Comparison of ENCODE assay signal across 12 mouse cellular contexts in genomic region chr9:106147851-106148431, GRCm38 (mm10). TPM values are rescaled to one million over a fixed set of nuclear protein-coding genes. Genes with fewer than 3 reads are reported as not detected.
DNase-seq lines count a peak whose midpoint lies in the region; ATAC-seq lines count a peak whose summit lies in the region.
"Had no signal": no experiment of that assay in that cellular context is flagged by ENCODE, and none has a peak within 500 bp of the region (broad histone marks: within the 10 kb centered on the region; RNA-seq: fewer than 3 reads in every experiment).

No protein-coding gene starts in this region.

- no peak for DNase-seq in heart, postnatal 25 days (ENCODE audit: low spot score)
- peak; percentile 15 for DNase-seq in embryonic facial prominence, embryonic 11.5 days (ENCODE audit: low spot score)
- peak; percentile 40 for DNase-seq in neural tube, embryonic 10.5 days (ENCODE audit: extremely low spot score, low spot score)
- DNase-seq in left cerebral cortex, adult 11 months (ENCODE audit: low spot score): no peak
- DNase-seq in T-cell, adult 2 months (ENCODE audit: low spot score): no peak
- no peak for DNase-seq in spleen, postnatal 10 days (ENCODE audit: low spot score in 2 of 2)
- DNase-seq: gastrocnemius, postnatal 25 days; spleen, adult 18-20 months had no signal

- peaks cover 6% of the 10 kb centered on the region for H3K4me1 ChIP-seq in heart, embryonic 11.5 days (ENCODE audit: control insufficient read depth, insufficient read depth, low read length)
- H3K4me1 ChIP-seq in embryonic facial prominence, embryonic 11.5 days (ENCODE audit: control insufficient read depth, insufficient read depth, low read length): no peaks in the 10 kb centered on the region
- H3K4me1 ChIP-seq in intestine, embryonic 16.5 days (ENCODE audit: control insufficient read depth, insufficient read depth, low read length): peaks cover 9% of the 10 kb centered on the region; the same call in 1 of the 2 replicates

- WGBS in heart, embryonic 11.5 days (ENCODE audit: insufficient replicate concordance): 10% methylated on average over 10 of the region's 10 CpGs
- 2% methylated on average over 10 of the region's 10 CpGs for WGBS in embryonic facial prominence, embryonic 11.5 days
- 5% methylated on average over 10 of the region's 10 CpGs for WGBS in intestine, embryonic 16.5 days

- H3K36me3 ChIP-seq in heart, embryonic 11.5 days (ENCODE audit: control insufficient read depth, insufficient read depth, low read length): no peaks in the 10 kb centered on the region
- no peaks in the 10 kb centered on the region for H3K36me3 ChIP-seq in embryonic facial prominence, embryonic 11.5 days (replicated peaks; ENCODE audit: control insufficient read depth, insufficient read depth, low read depth, low read length)
- H3K36me3 ChIP-seq in intestine, embryonic 16.5 days (ENCODE audit: control insufficient read depth, insufficient read depth, low read length): no peaks in the 10 kb centered on the region

- peaks cover 54% of the 10 kb centered on the region for H3K27me3 ChIP-seq in heart, embryonic 11.5 days (ENCODE audit: control insufficient read depth, insufficient read depth, low read length)
- H3K27me3 ChIP-seq in embryonic facial prominence, embryonic 11.5 days (ENCODE audit: control insufficient read depth, insufficient read depth, low read length): peaks cover 21% of the 10 kb centered on the region
- H3K27me3 ChIP-seq in intestine, embryonic 16.5 days (replicated peaks; ENCODE audit: control insufficient read depth, insufficient read depth, low read length): peaks cover 32% of the 10 kb centered on the region

- no peak; the same call in 1 of the 2 replicates for ATAC-seq in heart, embryonic 11.5 days (replicated peaks; ENCODE audit: insufficient number of reproducible peaks, low FRiP score, low TSS enrichment)
- peak; percentile 64 for ATAC-seq in embryonic facial prominence, embryonic 11.5 days (replicated peaks; ENCODE audit: insufficient number of reproducible peaks, low FRiP score, low TSS enrichment, low read depth)
- no peak for ATAC-seq in intestine, embryonic 16.5 days

- no peaks in the 10 kb centered on the region for H3K9me3 ChIP-seq in heart, embryonic 11.5 days (replicated peaks; ENCODE audit: control insufficient read depth, low read length)
- H3K9me3 ChIP-seq in embryonic facial prominence, embryonic 11.5 days (replicated peaks; ENCODE audit: control insufficient read depth, low read length): no peaks in the 10 kb centered on the region
- H3K9me3 ChIP-seq in intestine, embryonic 16.5 days (ENCODE audit: control insufficient read depth, low read length): no peaks in the 10 kb centered on the region

- H3K27ac ChIP-seq in heart, embryonic 11.5 days (ENCODE audit: low read depth, low read length): no peak overlapping the region
- H3K27ac ChIP-seq in embryonic facial prominence, embryonic 11.5 days (replicated peaks; ENCODE audit: low read depth, low read length): no peak overlapping the region
- no peak overlapping the region for H3K27ac ChIP-seq in intestine, embryonic 16.5 days (ENCODE audit: low read length)

- H3K9ac ChIP-seq in heart, embryonic 11.5 days (ENCODE audit: low read depth, low read length): no peak overlapping the region
- H3K9ac ChIP-seq in embryonic facial prominence, embryonic 11.5 days (replicated peaks; ENCODE audit: low read length): peak overlapping the region; percentile 72
- H3K9ac ChIP-seq in intestine, embryonic 16.5 days (ENCODE audit: low read depth, low read length): no peak overlapping the region

- intact Hi-C loops in heart, postnatal 25 days (cut with DNase I): no loop called here

- H3K4me3 ChIP-seq in heart, embryonic 11.5 days (ENCODE audit: low read depth, low read length): peak overlapping the region; percentile 34
- peak overlapping the region; percentile 41 for H3K4me3 ChIP-seq in embryonic facial prominence, embryonic 11.5 days (ENCODE audit: low read depth, low read length)
- H3K4me3 ChIP-seq in intestine, embryonic 16.5 days (ENCODE audit: low read length): peak overlapping the region; percentile 38; the same call in 1 of the 2 replicates

- H3K4me2 ChIP-seq in heart, embryonic 11.5 days: peak overlapping the region; percentile 54
- H3K4me2 ChIP-seq in embryonic facial prominence, embryonic 11.5 days (ENCODE audit: low read depth, low read length): peak overlapping the region; percentile 76
- H3K4me2 ChIP-seq in intestine, embryonic 16.5 days (ENCODE audit: low read depth, low read length): peak overlapping the region; percentile 56; the same call in 1 of the 2 replicates

RNA-seq across cellular contexts. Expression of gene Glyctk, which starts 10.0 kb away (rescaled TPM):
- polyA plus RNA-seq in heart, embryonic 11.5 days (2014; fragmentation: Nextera tagmentation; extraction: Ambion mirVana): 0.57 and 1.1 TPM in 2 replicates
- total RNA-seq in heart, postnatal 25 days (2021): 1 to 10 TPM; 1.7 to 2.1 TPM
- polyA plus RNA-seq in embryonic facial prominence, embryonic 11.5 days (2014; fragmentation: Nextera tagmentation; extraction: Ambion mirVana): 2.2 and 2.3 TPM in 2 replicates
- polyA plus RNA-seq in intestine, embryonic 16.5 days (2015; fragmentation: Nextera tagmentation; extraction: Ambion mirVana): 8.6 and 10.8 TPM in 2 replicates

RNA-seq across cellular contexts. Expression of gene Wdr82, which starts 22.8 kb away (rescaled TPM):
- polyA plus RNA-seq in heart, embryonic 11.5 days (2014; fragmentation: Nextera tagmentation; extraction: Ambion mirVana): 22.7 and 24.4 TPM in 2 replicates
- total RNA-seq in heart, postnatal 25 days (2021): 10 to 100 TPM; 42.6 to 45.8 TPM
- polyA plus RNA-seq in embryonic facial prominence, embryonic 11.5 days (2014; fragmentation: Nextera tagmentation; extraction: Ambion mirVana): 32.9 and 33.0 TPM in 2 replicates
- polyA plus RNA-seq in intestine, embryonic 16.5 days (2015; fragmentation: Nextera tagmentation; extraction: Ambion mirVana): 12.4 and 12.8 TPM in 2 replicates

RNA-seq across cellular contexts. Expression of gene Col6a4, which starts 51.4 kb away (rescaled TPM):
- 0.06 TPM in 1 of 2 replicates, not detected in the other for polyA plus RNA-seq in heart, embryonic 11.5 days (2014; fragmentation: Nextera tagmentation; extraction: Ambion mirVana)
- total RNA-seq in heart, postnatal 25 days (2021): not detected
- polyA plus RNA-seq in embryonic facial prominence, embryonic 11.5 days (2014; fragmentation: Nextera tagmentation; extraction: Ambion mirVana): 0.22 TPM in 1 of 2 replicates, not detected in the other
- 72.7 and 83.0 TPM in 2 replicates for polyA plus RNA-seq in intestine, embryonic 16.5 days (2015; fragmentation: Nextera tagmentation; extraction: Ambion mirVana)
- total RNA-seq: gastrocnemius, postnatal 25 days; liver, adult 2 months had no signal
- polyA plus RNA-seq: C2C12; liver, adult 2 months had no signal

RNA-seq across cellular contexts. Expression of gene Ppm1m, which starts 51.6 kb away (rescaled TPM):
- 20.6 and 23.5 TPM in 2 replicates for polyA plus RNA-seq in heart, embryonic 11.5 days (2014; fragmentation: Nextera tagmentation; extraction: Ambion mirVana)
- 10 to 100 TPM; 10.0 to 12.2 TPM for total RNA-seq in heart, postnatal 25 days (2021)
- polyA plus RNA-seq in embryonic facial prominence, embryonic 11.5 days (2014; fragmentation: Nextera tagmentation; extraction: Ambion mirVana): 25.8 and 29.1 TPM in 2 replicates
- 23.4 and 26.3 TPM in 2 replicates for polyA plus RNA-seq in intestine, embryonic 16.5 days (2015; fragmentation: Nextera tagmentation; extraction: Ambion mirVana)

RNA-seq across cellular contexts. Expression of gene Twf2, which starts 55.0 kb away (rescaled TPM):
- polyA plus RNA-seq in heart, embryonic 11.5 days (2014; fragmentation: Nextera tagmentation; extraction: Ambion mirVana): 55.6 and 62.2 TPM in 2 replicates
- 100 to 1,000 TPM; 160 to 189 TPM for total RNA-seq in heart, postnatal 25 days (2021)
- polyA plus RNA-seq in embryonic facial prominence, embryonic 11.5 days (2014; fragmentation: Nextera tagmentation; extraction: Ambion mirVana): 66.5 and 75.5 TPM in 2 replicates
- polyA plus RNA-seq in intestine, embryonic 16.5 days (2015; fragmentation: Nextera tagmentation; extraction: Ambion mirVana): 48.6 and 50.0 TPM in 2 replicates

Comparison
In these comparisons a context has a peak if more than half of its experiments do, and no peak if none do; other contexts are left out.
1. DNase-seq: peak in embryonic facial prominence, embryonic 11.5 days (single experiment) and neural tube, embryonic 10.5 days (single experiment); none in heart, postnatal 25 days (single experiment), left cerebral cortex, adult 11 months (single experiment), T-cell, adult 2 months (single experiment) and spleen, postnatal 10 days (0 of 2).
2. RNA of gene Col6a4, which starts 51.4 kb away (polyA plus RNA-seq): 72.7 to 83.0 TPM in intestine, embryonic 16.5 days; 0.06 TPM in heart, embryonic 11.5 days and 0.22 TPM in embryonic facial prominence, embryonic 11.5 days; every median in the first group is over 10 times any median in the second.
3. Peak in every context shown above with its lines, with median percentiles within 50 percentile points of each other: H3K4me2 ChIP-seq and H3K4me3 ChIP-seq.